Mouse (Mus musculus) MEL (cell line): ENCODE measurements around the gene Tcf23. TPM values are rescaled to one million over a fixed set of nuclear protein-coding genes. Genes with fewer than 3 reads are reported as not detected.

ENCODE experiments used
- DNase-seq: peaks from one replicate; pipeline ENCODE4 v3.0.0; 2011; ENCODE audit warnings: low read depth, low spot score
- H3K27ac ChIP-seq: 2 replicates; pipeline ENCODE4 v1.5.1; 2012; ENCODE audit warnings: low read depth, mild to moderate bottlenecking, control low read depth, low read length, moderate library complexity; ENCODE audit not compliant: control insufficient read depth
- H3K27me3 ChIP-seq, 2 experiments: fragments of 150-350 bp in 1 of 2; sonication (generic) in 1 of 2; 2 replicates each; pipeline ENCODE4 v1.6.1; 2012; ENCODE audit warnings: low read length in 2 of 2, mild to moderate bottlenecking in 2 of 2, improper control_type of control experiment in 1 of 2, moderate library complexity in 1 of 2; ENCODE audit not compliant: insufficient read depth in 2 of 2, control insufficient read depth in 1 of 2
- H3K36me3 ChIP-seq, 2 experiments: 2 replicates each; pipeline ENCODE4 v1.6.1; 2012 to 2014; ENCODE audit warnings: low read length in 2 of 2, improper control_type of control experiment in 1 of 2, inconsistent platforms in 1 of 2, mild to moderate bottlenecking in 1 of 2; ENCODE audit not compliant: insufficient read depth in 2 of 2, control insufficient read depth in 1 of 2
- H3K4me1 ChIP-seq, 2 experiments: fragments of 150-350 bp in 1 of 2; sonication (generic) in 1 of 2; 2 replicates each; pipeline ENCODE4 v1.6.1; 2012; ENCODE audit warnings: low read length in 2 of 2, improper control_type of control experiment in 1 of 2, mild to moderate bottlenecking in 1 of 2; ENCODE audit not compliant: insufficient read depth in 2 of 2, control insufficient read depth in 1 of 2
- H3K4me3 ChIP-seq, 2 experiments: fragments of 150-350 bp in 1 of 2; sonication (generic) in 1 of 2; 2 replicates each; pipeline ENCODE4 v1.5.1; 2012; ENCODE audit warnings: low read depth in 2 of 2, low read length in 2 of 2, mild to moderate bottlenecking in 2 of 2, moderate library complexity in 2 of 2, control low read depth in 1 of 2, improper control_type of control experiment in 1 of 2; ENCODE audit not compliant: control insufficient read depth in 1 of 2, insufficient read depth in 1 of 2
- H3K79me2 ChIP-seq: 2 replicates; pipeline ENCODE4 v1.6.1; 2012; ENCODE audit warnings: mild to moderate bottlenecking, low read length, moderate library complexity; ENCODE audit not compliant: control insufficient read depth, poor library complexity, insufficient read depth
- H3K9ac ChIP-seq: 2 replicates; pipeline ENCODE4 v1.6.1; 2012; ENCODE audit warnings: low read depth, mild to moderate bottlenecking, control low read depth, low read length, moderate library complexity; ENCODE audit not compliant: control insufficient read depth, poor library complexity, severe bottlenecking
- H3K9me3 ChIP-seq: fragments of 150-350 bp; sonication (generic); replicated peaks from 2 replicates; pipeline ENCODE4 v1.6.1; 2012; ENCODE audit warnings: mild to moderate bottlenecking, low read length, improper control_type of control experiment, moderate library complexity; ENCODE audit not compliant: insufficient read depth
- BHLHE40 ChIP-seq: IDR thresholded peaks from 2 replicates; pipeline ENCODE4 v1.6.1; 2012; ENCODE audit warnings: low read depth, mild to moderate bottlenecking, inconsistent platforms, low read length, improper control_type of control experiment, borderline replicate concordance
- CHD2 ChIP-seq: IDR thresholded peaks from 2 replicates; pipeline ENCODE4 v1.6.1; 2011; ENCODE audit warnings: low read length, improper control_type of control experiment
- E2F4 ChIP-seq: IDR thresholded peaks from 2 replicates; pipeline ENCODE4 v1.6.1; 2011; ENCODE audit warnings: low read depth, low read length, improper control_type of control experiment, borderline replicate concordance
- ELF1 ChIP-seq: IDR thresholded peaks from 2 replicates; pipeline ENCODE4 v1.6.1; 2014; ENCODE audit warnings: low read depth, mild to moderate bottlenecking, inconsistent platforms, low read length, improper control_type of control experiment, moderate library complexity
- ETS1 ChIP-seq: IDR thresholded peaks from 2 replicates; pipeline ENCODE4 v1.6.1; 2012; ENCODE audit warnings: low read depth, mild to moderate bottlenecking, inconsistent platforms, low read length, improper control_type of control experiment, moderate library complexity
- HCFC1 ChIP-seq: IDR thresholded peaks from 2 replicates; pipeline ENCODE4 v1.6.1; 2012; ENCODE audit warnings: low read depth, mild to moderate bottlenecking, inconsistent platforms, low read length, improper control_type of control experiment, moderate library complexity
- KAT2A ChIP-seq: conservative IDR thresholded peaks from 2 replicates; pipeline ENCODE4 v1.6.1; 2012; ENCODE audit warnings: low read depth, low read length, improper control_type of control experiment, inconsistent platforms
- MAX ChIP-seq: IDR thresholded peaks from 2 replicates; pipeline ENCODE4 v1.6.1; 2011; ENCODE audit warnings: low read length, improper control_type of control experiment
- MAZ ChIP-seq: IDR thresholded peaks from 2 replicates; pipeline ENCODE4 v1.6.1; 2012; ENCODE audit warnings: low read depth, mild to moderate bottlenecking, inconsistent platforms, low read length, improper control_type of control experiment
- MYB ChIP-seq: IDR thresholded peaks from 2 replicates; pipeline ENCODE4 v1.6.1; 2011; ENCODE audit warnings: mild to moderate bottlenecking, low read depth, low read length, improper control_type of control experiment
- NELFE ChIP-seq: IDR thresholded peaks from 2 replicates; pipeline ENCODE4 v1.6.1; 2011; ENCODE audit warnings: low read depth, low read length, improper control_type of control experiment
- RCOR1 ChIP-seq: IDR thresholded peaks from 2 replicates; pipeline ENCODE4 v1.6.1; 2012; ENCODE audit warnings: low read depth, mild to moderate bottlenecking, inconsistent platforms, low read length, improper control_type of control experiment
- SMC3 ChIP-seq: IDR thresholded peaks from 2 replicates; pipeline ENCODE4 v1.6.1; 2011; ENCODE audit warnings: low read depth, low read length, improper control_type of control experiment
- TCF12 ChIP-seq: IDR thresholded peaks from 2 replicates; pipeline ENCODE4 v1.6.1; 2014; ENCODE audit warnings: low read depth, mild to moderate bottlenecking, inconsistent platforms, low read length, improper control_type of control experiment, moderate library complexity
- UBTF ChIP-seq: IDR thresholded peaks from 2 replicates; pipeline ENCODE4 v1.6.1; 2012; ENCODE audit warnings: low read depth, mild to moderate bottlenecking, inconsistent platforms, low read length, improper control_type of control experiment, moderate library complexity, borderline replicate concordance; ENCODE audit not compliant: insufficient read depth
- USF1 ChIP-seq: IDR thresholded peaks from 2 replicates; pipeline ENCODE4 v1.6.1; 2014; ENCODE audit warnings: low read depth, mild to moderate bottlenecking, inconsistent platforms, low read length, improper control_type of control experiment, moderate library complexity
- USF2 ChIP-seq, 2 experiments: IDR thresholded peaks; 2 replicates each; pipeline ENCODE4 v1.6.1; 2011 to 2012; ENCODE audit warnings: improper control_type of control experiment in 2 of 2, low read length in 2 of 2, borderline replicate concordance in 1 of 2, inconsistent platforms in 1 of 2, low read depth in 1 of 2, mild to moderate bottlenecking in 1 of 2; ENCODE audit not compliant: insufficient read depth in 1 of 2
- polyA plus RNA-seq, 2 experiments: library from polyadenylated mRNA; stranded (reverse) in 1 of 2; unstranded in 1 of 2; fragments of >175 nt in 1 of 2; fragments of >200 nt in 1 of 2; gene quantifications; 2 replicates each; pipeline versions ENCODE4 v1.2.1 to v1.2.4; 2012; ENCODE audit warnings: low replicate concordance in 2 of 2, low read depth in 1 of 2; ENCODE audit not compliant: insufficient read length in 2 of 2, insufficient read depth in 1 of 2, missing spikeins in 1 of 2
- total RNA-seq: library from RNA; depleted of rRNA; stranded (reverse); fragments of 300-350 nt; gene quantifications from 2 replicates; pipeline ENCODE4 v1.2.3, GENCODE M21; 2012; rRNA removed

Tcf23 gene
- total RNA-seq, result 0.03 and 0.08 TPM in 2 replicates
- under 1 TPM in 1 of 2 experiments, not detected in 1; 0.07 TPM for polyA plus RNA-seq

- H3K79me2 ChIP-seq, result no peaks in the 10 kb centered on the region
- H3K27me3 ChIP-seq, result 0 out of 4 replicates have a peak, but pooled peaks cover 0 to 2% of the 10 kb centered on the region in 2 experiments
- H3K9me3 ChIP-seq, result no peaks in the 10 kb centered on the region
- peaks cover 0 to 16% of the 10 kb centered on the region in 2 experiments; a peak in 2 of 4 replicates for H3K36me3 ChIP-seq
- no peak for DNase-seq
- TF ChIP-seq E2F4 (no peak), BHLHE40 (no peak), RCOR1 (no peak), TCF12 (no peak), NELFE (no peak)
- peaks cover 0 to 26% of the 10 kb centered on the region in 2 experiments; a peak in 3 of 4 replicates for H3K4me1 ChIP-seq
- no peak within 1 kb of the TSS for H3K9ac ChIP-seq
- H3K4me3 ChIP-seq, result no peak within 1 kb of the TSS
- no peak within 1 kb of the TSS for H3K27ac ChIP-seq
Observed at GRCm38 (mm10) chr5:30968416-30968815, at the start of gene Tcf23. TSS of gene Tcf23 (plus strand) at chr5:30968662.

- peaks cover 14% of the 10 kb centered on the region for H3K79me2 ChIP-seq
- H3K4me3 ChIP-seq, result no peak overlapping the region
- no peak overlapping the region for H3K27ac ChIP-seq
- DNase-seq, result no peak
- peaks cover 0 to 21% of the 10 kb centered on the region in 2 experiments; a peak in 2 of 4 replicates for H3K36me3 ChIP-seq
- no peaks in the 10 kb centered on the region for H3K9me3 ChIP-seq
- no peaks in the 10 kb centered on the region for H3K27me3 ChIP-seq
- peaks cover 21 to 37% of the 10 kb centered on the region in 2 experiments for H3K4me1 ChIP-seq
- no peak overlapping the region for H3K9ac ChIP-seq
- TF ChIP-seq USF2 (IDR thresholded peaks at IDR 0.05; ENCODE audit: borderline replicate concordance in 1 of 2, insufficient read depth in 1 of 2, low read depth in 1 of 2, low read length in 2 of 2) (no peak), MYB (no peak), SMC3 (no peak), USF1 (no peak), RCOR1 (no peak), ELF1 (no peak), KAT2A (no peak), MAZ (no peak), HCFC1 (no peak), CHD2 (no peak), UBTF (no peak), MAX (no peak), ETS1 (no peak)
- TF ChIP-seq, all 39 proteins: peak for 0
Observed at GRCm38 (mm10) chr5:30918691-30919090, 49.8 kb upstream of the Tcf23 start.
